Mouse (Mus musculus): ENCODE measurements around the gene Med13l.

The Med13l gene

DNA sequence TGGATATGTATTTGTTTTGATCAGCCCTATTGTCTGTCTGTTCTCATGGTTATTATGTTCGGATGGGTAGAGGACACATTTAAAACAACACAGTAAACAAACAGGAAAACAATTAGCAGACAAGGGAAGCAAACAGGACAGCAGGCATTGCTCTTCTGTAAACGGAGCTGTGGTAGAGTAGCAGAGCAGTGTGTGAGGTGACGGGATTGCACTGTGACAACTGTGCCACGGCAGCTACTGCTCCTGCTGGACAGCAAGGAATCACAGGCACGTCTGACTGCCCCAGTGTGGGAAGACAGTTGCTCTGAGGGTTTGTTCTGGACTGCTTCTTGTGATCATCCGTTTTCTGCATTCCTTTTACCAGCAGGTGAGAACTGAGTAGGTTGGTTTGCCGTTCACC lies 94.9 kb downstream of the Med13l start:
- in situ Hi-C loops (cut with MboI, MseI) = no loop called here

DNA sequence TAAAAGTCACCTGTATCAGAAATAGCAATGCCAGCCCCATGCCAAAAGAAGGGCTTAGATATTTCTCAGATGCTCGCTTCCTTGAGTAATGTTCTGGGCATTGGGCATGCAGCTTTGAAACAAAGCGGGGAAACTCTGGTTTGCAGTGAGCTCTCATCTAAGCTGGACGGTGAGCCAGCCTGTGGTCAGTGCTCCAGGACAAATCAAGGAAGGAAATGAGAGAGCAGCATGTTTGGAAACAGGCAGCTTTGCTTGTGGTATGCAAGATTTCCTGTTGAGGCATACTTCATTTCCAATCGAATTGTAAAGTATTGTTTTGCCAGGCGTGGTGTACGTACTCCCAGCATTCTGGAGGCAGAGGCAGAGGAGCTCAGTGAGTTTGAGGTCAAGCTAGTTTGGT lies 95.5 kb downstream of the Med13l start:
- in situ Hi-C loops (cut with MboI, MseI) = no loop called here

DNA sequence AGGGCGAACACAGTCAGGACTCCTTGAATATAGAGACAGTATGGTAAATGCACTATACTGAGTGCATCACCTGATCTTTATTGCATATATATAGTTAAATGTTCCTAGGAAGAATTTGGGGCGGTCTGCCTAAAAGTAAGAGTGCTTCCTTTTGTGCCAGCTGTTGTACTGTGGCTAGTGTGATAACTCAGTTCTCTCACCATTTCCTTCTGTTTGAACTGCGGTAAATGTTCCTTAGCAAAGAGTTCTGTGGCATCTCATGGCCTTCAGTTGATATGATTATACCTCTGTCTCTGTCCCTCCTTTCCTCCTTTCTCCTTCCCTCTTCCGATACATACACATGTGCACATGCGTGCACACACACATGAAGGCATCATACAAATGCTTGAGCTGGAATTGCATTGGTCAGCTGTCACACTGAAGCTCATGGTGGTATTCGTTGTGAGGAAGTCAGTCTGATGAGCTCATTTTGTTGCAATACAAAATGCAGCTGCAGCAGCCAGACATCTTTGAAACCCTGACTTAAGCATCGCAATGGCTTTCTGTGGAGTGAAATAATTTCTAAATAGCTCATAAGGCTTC lies 97.9 kb downstream of the Med13l start:
- in situ Hi-C loops (cut with MboI, MseI) = no loop called here

DNA sequence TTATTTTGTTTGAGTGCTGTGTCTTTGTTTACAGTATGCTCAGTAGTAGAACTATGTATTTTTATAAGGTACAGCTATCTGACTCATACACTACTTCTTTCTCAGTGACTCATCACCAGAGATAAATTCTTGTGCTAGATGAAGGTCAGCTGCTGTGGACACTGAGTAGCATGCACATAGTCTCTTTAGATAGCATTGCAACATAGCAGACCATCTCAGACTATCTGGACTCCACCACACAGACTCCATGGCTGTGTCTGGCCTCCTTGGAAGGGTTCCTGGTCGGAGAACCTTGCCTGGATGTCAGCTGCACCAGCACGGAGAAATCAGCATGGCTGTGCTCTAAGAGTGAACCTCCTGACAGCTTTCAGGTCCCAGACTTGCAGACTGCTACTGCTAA lies 99.2 kb downstream of the Med13l start:
- in situ Hi-C loops (cut with MboI, MseI) = loop anchor here (10.0 kb wide), 1 partner anchor 1125 kb away; no protein-coding TSS in a partner anchor

DNA sequence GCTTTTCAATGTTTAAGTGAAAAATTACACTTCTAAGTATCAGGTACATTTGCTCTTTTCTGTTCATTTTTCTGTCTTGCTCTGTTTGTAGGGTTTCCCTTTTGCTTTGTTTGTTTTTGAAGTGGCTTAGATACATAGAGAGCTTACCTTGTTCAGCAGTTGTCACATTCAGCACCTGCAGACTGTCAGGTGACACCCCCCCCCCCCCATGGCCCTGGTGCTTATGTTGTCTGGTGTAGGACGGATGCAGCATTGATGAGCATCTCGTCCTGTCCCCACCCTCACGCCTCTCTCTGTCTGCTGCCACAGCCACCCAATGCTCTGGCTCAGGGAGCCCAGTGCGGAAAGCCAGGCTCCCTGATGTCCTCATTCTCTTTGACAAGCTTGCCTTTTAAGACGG lies 101.3 kb downstream of the Med13l start:
- in situ Hi-C loops (cut with MboI, MseI) = loop anchor here (10.0 kb wide), 1 partner anchor 1127 kb away; no protein-coding TSS in a partner anchor

DNA sequence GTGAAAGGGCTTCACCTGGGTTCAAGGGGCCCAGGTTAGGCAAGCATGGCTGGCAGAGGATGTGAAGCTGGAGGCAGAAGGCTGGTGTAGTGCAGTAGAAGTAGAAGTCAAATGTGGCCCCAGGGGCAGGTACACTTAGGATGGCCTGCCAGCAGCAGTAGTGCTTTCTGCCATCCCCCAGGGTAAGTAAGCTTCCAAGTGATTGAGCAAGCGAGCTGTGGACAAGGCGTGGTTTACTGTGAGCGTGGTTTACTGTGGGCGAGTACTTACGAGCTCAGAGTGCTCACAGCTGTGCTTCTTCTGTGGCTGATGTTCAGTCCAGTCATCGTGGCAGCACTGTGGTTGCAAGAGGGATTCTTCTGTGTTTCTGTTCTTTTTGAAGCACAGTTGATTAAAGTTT lies 103.5 kb downstream of the Med13l start:
- in situ Hi-C loops (cut with MboI, MseI) = loop anchor here (10.0 kb wide), 1 partner anchor 1129 kb away; no protein-coding TSS in a partner anchor

DNA sequence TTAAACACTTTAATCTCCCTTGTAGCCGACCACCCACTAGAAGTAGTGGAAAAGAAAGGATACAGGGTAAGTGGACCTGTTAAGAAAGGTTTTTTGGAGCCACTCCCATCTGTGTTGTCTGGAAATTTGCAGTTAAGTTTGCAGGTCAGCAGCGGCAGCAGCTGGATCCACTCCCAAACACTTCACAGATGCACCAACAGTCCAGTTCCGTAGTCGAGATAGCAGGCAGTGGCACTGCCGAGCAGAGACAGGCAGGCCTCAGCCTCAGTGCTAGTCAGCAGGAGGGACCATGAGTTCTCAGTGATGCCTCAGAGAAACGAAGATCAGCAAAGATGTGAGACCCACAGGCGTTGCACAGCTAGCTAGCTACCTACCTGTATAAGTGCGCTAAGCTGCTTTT lies 104.5 kb downstream of the Med13l start:
- in situ Hi-C loops (cut with MboI, MseI) = loop anchor here (10.0 kb wide), 1 partner anchor 1130 kb away; no protein-coding TSS in a partner anchor

DNA sequence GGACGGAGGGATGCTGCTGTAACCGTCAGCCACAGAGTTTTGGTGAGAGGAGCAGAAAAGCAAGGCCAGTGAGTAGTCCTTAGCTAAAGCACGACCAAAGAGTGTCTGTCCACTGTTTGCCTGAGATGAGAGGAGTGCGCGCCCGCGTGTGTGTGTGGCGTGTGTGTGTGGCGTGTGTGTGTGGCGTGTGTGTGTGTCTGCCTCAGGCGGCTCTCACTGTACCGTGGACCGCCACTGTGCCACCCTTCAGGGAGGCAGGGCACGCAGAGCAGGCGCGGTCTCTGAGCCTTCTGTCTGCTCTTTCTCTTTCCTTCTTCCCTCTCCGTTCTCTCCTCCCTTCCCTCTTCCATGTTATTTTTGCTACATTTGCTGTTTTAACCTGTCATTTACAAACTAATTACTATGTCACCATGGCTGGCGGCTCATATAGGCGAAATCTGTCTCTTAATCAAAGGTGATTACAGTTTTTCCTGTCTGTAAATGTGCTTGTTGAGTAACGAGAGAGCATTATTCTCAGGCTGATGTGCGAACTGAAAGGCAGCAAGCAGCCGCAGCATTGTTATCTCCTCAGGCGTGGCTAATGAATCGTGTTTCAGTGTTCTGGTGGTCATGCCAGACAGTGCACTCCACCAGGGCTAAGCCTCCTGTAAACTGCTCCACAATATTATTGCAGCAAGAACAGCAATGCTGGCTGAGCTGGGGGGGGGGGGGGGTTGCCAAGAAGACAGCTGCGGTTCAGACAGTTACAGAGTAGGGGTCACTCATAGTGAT lies 106.1 kb downstream of the Med13l start:
- in situ Hi-C loops (cut with MboI, MseI) = loop anchor here (10.0 kb wide), 1 partner anchor 1132 kb away; no protein-coding TSS in a partner anchor

DNA sequence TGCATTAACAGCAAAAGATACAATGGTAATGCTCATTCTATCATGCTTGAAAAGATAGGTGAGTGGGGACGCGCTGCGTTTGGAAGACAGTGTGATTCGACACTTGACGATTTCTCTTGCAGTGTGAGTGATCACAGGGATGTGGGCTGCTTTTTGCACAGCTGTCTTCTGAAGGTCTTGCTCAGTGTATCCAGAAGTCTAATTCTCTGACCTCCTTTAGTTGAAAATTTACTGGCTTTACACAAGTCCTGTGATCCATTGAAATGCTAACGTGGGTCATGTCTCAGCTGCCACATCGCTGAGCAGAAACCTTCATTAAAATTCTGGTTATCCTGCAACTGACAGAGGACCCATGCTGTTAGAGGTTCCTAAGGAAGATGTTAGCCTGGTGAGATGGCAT lies 107.4 kb downstream of the Med13l start:
- in situ Hi-C loops (cut with MboI, MseI) = loop anchor here (10.0 kb wide), 1 partner anchor 1133 kb away; no protein-coding TSS in a partner anchor

DNA sequence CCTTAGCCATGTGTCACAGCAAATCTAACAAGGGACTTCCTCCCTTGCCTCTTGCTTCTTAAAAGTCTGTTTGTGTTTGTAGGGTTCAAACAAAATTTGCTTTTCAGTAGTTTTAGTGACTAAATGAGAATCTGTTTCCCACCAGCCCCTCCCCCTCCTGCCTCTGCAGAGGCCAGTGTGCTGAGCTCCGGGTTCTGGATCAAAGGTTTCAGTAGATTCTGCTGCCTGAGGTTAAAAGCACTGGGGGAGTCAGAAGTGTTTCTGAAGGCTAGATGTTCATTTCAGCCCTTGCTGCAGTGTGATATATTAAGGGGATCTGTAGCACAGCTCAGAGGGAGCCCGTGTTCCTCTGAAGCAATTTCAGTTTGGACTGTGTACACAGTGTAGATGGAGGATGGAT lies 108.5 kb downstream of the Med13l start:
- in situ Hi-C loops (cut with MboI, MseI) = loop anchor here (10.0 kb wide), 1 partner anchor 1134 kb away; no protein-coding TSS in a partner anchor

DNA sequence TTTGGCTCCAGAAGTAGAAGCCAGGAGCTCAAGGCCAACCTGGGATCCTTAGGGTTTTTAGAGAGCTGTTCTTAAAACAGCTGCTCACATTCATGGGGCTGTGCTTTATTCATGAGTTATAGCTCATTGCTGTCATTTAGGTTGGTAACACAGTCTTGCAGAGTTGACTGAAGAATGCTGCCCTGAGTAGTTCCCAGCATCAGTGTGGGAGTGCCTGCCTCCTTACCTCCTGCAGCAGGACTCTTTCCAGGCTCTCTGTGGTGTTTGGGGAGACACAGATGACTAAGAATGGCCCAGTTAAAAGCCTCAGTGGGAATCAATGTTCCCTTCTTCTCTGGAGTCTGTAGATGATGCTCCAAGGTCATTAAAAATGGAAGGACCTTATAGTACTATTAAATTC lies 111.6 kb downstream of the Med13l start:
- in situ Hi-C loops (cut with MboI, MseI) = no loop called here

DNA sequence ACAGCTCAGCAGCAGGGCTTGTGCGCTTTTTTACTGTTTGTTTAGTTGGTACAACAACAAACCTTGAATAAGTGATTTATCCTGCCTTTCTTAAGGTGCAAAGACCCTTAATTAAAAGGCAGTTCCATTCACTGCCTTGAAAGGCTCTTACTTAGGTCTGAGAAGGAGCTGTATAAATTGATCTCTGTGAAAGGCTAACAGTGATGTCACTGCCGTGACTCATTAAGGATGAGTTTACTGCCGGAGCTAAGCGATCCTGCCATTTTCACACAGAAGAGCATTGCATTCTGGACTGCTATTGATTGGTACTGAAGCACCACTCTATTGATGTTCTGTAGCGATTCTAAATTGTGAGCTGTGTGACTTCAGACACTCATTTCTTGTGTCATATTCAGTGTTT lies 113.4 kb downstream of the Med13l start:
- in situ Hi-C loops (cut with MboI, MseI) = no loop called here

DNA sequence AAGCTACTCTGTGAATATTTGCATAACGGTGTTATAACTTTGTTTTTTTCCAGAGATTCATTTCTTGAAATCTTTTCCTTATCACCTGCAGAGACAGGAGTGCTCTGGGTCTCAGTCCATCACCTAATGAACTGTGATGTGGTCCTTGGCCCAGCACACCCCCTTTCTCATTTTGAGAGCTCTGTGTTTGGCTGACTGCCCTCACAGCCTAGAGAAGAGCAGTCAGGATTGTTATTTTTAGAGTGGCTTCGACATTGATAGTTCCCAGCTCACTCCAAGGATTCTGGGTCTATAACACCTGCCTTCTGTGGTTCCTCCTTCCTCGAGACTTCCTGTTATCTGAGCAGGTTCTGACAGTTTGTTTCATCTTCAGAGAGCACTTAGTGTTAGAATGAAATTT lies 113.8 kb downstream of the Med13l start:
- in situ Hi-C loops (cut with MboI, MseI) = no loop called here

DNA sequence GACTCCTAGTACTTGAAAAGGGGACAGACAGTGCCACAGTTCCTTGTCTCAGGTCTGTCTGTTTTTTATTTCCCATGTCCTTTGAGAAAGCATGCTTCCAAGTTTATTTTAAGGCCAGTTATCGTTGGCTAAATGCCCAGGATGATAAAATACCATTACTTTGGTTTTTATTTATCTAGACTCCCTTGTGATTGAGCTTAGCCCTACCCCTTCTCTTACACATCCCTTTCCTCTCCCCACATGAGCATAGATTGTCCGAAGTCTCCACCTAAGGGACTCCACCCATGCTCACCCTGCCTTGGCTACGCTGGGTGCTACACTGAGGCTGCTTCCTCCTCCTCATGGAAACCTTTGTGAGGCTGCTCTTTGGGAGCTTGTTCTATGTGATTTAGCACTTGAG lies 115.2 kb downstream of the Med13l start:
- in situ Hi-C loops (cut with MboI, MseI) = no loop called here

DNA sequence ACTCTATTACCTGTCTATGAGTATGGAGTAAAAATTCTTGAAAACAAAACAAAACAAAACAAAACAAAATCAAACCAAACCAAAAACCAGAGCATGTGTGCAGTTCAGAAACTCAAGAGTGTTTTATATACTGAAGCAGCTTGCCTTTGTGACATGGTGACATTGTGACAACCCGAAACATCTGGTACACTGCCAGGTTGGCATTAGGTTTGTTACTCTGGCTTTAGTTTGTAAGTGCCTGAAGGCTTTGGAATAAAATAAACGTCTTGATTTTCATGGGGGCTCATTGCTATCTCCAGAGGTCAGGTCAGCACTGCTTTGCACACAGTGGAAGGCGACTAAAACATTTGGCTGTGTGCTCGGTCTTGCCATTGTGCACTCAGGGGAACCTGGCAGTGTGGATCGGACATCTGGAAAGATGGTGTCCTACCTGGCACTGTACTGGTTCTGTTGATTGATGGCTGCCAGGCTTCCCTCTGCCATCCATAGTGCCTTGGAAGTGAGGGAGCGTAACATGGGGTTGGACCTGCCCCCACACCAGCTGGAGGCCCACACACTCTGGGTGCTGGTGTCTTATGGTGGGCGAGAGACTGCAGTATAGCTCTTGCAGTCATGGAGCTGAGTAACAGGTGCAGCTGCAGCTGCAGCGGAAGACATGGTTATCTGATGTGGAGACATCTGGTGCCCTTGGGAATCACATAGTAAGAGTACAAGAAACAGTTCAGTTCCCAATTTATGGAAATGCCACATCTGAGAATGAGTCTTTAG lies 115.9 kb downstream of the Med13l start:
- in situ Hi-C loops (cut with MboI, MseI) = no loop called here

DNA sequence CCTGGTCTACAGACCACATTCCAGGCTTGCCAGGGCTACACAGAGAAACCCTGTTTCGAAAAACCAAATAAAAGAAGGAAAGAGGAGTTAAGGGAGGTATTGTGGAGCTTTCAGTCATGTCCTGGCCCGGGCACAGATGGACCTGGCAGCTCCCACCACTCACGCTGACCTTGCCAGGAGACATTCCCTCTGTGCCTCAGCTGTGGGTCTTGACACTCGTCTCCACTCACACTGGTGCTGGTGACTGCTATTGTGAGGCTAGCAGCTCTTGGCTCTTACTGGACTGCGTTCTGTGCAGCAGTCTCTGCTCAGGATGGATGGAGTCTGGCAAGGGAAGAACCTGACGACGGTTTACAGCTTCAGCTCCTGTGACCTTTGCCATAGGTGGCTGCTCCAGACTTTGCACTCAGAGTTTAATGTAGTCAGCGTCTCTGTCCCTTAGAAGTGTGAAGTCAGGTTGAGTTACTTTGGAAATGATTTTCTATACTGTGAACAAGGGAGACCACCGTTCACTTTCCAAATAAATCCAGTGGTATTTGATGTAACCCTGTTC lies 118.9 kb downstream of the Med13l start:
- in situ Hi-C loops (cut with MboI, MseI) = no loop called here

DNA sequence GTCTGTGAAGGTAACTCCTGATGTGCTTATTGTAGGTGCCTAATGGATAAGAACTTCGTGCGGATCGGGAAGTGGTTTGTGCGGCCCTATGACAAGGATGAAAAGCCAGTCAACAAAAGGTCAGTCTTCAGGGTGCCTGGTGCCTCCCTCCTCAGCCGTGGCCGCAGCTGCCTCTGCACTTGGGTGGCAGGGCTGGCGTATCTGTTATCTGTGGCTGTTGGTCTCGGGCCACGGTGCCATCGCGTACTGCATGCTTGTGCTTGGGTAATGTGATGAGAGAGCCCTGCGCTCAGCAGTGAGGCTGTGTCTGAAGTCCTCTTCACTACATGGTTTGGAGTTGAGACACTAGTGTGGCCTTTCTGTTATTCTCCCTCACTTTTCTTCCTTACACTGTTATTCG lies 120.4 kb downstream of the Med13l start:
- in situ Hi-C loops (cut with MboI, MseI) = no loop called here

DNA sequence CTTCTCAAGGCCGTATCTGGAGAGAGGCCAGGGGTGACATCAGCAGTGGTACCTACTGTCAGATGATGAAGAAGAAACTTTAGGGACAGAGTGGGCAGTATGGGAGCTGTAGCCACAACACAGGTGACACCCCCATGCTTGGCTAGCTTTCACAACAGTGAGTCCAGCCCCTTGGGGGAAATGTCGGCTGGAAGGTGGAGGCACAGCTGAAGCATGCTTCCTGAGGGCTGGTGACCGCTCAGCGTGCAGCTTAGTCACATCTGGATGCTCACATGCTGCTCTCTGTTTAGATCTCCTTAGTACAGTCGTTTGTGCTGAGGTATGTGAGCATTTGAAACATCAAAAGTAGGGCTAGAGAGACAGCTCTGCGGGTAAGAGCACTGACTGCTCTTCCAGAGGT lies 121.5 kb downstream of the Med13l start:
- in situ Hi-C loops (cut with MboI, MseI) = no loop called here

DNA sequence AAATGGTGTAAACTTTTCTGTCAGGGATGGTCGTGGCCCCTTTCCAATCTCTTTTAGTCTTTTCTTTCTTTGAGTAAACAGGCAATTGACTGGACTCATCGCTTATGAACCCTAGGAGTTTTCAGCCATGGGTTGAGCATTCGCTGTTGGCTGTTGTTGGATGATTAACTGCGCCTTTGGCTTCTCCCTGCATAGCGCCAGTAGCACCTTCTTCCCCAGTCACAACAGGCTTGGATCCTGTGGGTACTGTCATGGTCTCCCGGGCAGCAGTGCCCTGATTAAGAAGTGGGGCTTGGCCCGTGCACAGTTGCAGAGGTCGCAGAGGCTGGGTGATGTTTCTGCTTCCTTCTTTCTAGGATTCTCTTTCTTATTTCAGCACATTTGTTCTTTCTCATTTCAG lies 124.7 kb downstream of the Med13l start:
- in situ Hi-C loops (cut with MboI, MseI) = no loop called here

DNA sequence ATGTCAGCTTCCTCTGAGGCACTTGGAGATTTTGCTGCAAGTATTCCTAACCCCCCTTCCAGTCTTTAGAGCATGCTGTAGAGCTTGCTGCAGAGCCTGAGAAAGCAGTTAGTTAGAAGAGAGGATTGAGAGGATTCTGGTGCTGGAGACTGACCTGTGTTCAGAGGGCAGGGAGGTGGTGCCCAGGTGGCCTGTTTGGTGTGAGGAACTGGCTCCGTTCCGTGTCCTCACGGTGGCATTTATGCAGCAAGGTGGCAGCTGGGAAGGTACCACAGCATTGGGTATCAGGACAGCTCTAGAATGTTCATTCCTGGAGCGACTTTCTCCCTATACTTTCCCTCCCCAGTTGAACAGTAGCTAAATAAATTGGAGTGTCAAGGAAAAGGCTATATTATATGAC lies 125.5 kb downstream of the Med13l start:
- in situ Hi-C loops (cut with MboI, MseI) = no loop called here

DNA sequence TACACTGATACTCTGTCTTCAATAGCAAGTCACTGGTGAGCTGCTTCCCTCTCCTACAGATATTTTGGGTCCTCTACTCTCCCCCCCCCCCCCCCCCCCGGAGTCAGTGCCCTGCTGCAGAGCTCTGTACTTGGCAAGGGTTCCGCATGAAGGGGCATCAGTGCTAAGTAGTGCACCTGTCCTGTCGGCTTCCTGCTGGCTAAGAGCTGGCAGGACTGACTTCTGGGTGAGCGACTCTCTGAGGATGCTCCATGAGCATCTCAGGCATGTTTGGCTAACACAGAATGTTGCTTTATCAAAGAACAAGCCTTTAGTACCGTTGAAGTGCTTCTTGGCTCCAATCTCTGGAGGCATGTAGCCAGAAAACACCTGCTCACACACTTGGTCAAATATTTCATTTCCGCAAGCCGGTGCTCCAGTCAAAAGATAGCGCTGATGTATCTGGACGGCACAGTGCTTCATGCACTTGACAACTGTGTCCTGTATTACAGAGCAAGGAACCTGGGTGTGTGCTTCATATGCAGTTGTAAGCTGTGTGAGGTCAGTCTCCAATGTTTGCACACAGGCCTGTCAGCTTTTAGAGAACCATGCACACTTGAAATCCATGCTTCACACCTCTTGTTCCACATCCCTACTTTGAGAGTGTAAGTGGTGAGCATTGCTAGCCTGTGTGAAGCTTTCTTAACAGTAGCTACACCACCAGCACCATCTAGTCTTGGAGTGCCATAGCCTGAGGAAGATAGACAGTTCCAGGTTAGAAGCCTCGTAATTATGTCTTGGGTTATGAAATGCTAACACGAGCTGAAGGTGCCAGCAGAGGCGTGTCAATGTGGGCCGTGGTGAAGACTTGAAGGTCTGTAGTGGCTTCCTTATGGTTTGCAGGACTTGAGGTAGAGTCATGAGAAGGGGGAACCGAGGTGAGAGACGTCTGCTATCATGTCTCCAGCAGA lies 128.7 kb downstream of the Med13l start:
- in situ Hi-C loops (cut with MboI, MseI) = no loop called here
